Mouse (Mus musculus): ENCODE measurements around the gene Gm30302.

GRCm38 (mm10) chr13:49830355-49830754 is 31.6 kb upstream of the Gm30302 start:
- TF ChIP-seq EP300 (IDR thresholded peaks at IDR 0.05) = no peak
- no peak for TF ChIP-seq CTCF (IDR thresholded peaks at IDR 0.05)

Data from lung, postnatal 0 days (tissue).